Mouse (Mus musculus) brain, adult 10 weeks (tissue): ENCODE results near the gene Rps6. TPM values are rescaled to one million over a fixed set of nuclear protein-coding genes. Genes with fewer than 3 reads are reported as not detected.

Source experiments
- polyA plus RNA-seq: library from polyadenylated mRNA; stranded (reverse); fragments of 350-450 nt; fragmentation: Illumina TruSeq; extraction: RNeasy Lipid Tissue Mini Kit (QIAGEN cat#74804); gene quantifications from one replicate; pipeline ENCODE4 v1.2.3, GENCODE M21; 2015; ENCODE audit warnings: low read depth, low replicate concordance

Rps6 gene
- 1,016 TPM for polyA plus RNA-seq

GRCm38 (mm10) chr4:86857113-86858069 lies at the start of gene Rps6:
Gene Rps6, minus strand, starts transcription at chr4:86857412.

GRCm38 (mm10) chr4:86874146-86874847 lies 17.1 kb upstream of the Rps6 start, which contains the start of gene Acer2:
Gene Acer2, plus strand, starts transcription at chr4:86874396.

Other genes starting within 250 kb of the Rps6 start
- 3.7 TPM for gene Haus6, start 245.4 kb downstream of the Rps6 start, polyA plus RNA-seq
- gene Plin2, start 187.4 kb downstream of the Rps6 start, polyA plus RNA-seq, result 10.9 TPM
- gene Dennd4c, start 108.9 kb downstream of the Rps6 start, polyA plus RNA-seq, result 7.0 TPM
- 6.9 TPM for gene Acer2, start 17.0 kb upstream of the Rps6 start, polyA plus RNA-seq